Mouse (Mus musculus): Measurements from ENCODE around the gene Il13.

The Il13 gene

DNA sequence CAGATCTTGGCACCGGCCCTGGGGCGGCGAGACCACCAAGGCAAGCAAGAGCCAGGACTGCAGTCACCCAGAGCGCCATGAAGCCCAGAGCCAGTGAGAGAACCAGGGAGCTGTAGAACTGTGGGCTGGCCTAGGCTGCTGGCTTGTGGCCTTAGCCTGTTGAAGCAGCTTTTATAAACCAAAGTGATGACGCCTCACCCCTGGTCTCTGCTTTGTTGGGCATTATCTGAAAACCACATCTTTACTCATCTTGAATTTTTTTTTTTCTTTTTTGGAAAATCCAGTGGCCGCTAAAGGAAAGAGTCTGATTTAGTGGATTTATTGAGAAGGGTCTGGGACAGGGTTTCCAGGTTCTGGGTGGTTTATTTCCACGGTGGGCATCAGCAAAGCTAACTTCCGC is at the start of gene Il13:
TSS of gene Il13 (minus strand) at position 147 of the 400 bp plus-strand sequence.
- no peak for DNase-seq

DNA sequence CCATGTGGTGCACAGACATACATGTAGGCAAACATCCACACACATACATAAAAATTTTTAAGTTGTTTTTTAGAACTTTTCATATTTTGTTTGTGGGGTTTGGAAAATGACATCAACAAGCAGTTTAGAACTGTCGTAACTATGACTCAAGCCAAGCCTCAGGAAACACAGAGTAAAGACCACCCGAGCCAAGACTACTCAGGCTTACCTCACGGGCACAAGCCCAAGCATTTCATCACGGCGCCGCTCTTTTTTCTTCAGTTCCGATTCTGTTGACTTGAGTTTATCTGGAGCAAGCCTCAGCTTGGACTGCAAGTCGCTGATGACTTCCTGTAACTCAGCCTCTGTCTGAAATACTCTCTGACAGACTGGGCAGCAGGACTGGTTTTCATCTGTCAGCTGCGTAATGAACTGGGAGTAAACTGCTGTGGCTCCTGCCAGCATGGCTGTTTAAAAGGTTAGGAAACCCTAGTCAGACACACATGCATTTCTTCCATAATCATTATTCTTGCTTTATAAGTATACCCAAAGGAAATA is 48.6 kb upstream of the Il13 start:
- DNase-seq: no peak

DNA sequence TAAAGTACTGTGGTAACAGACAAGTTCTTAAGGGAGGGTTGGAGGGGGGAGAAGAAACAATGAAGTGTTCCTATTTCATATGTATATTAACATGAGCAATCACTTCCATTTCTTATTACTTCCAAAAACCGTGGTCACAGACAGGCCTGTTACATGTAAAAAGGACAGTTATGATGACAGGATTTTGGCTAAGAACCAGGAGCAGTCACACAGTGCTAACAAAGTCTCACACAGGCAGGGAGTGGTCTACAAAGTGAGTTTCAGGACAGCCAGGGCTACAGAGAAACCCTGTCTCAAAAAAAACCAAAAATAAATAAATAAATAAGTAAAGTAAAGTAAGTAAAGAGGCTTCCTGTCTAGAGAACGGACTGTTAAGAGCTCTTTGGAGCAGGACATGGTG is 47.7 kb upstream of the Il13 start:
- DNase-seq: no peak

DNA sequence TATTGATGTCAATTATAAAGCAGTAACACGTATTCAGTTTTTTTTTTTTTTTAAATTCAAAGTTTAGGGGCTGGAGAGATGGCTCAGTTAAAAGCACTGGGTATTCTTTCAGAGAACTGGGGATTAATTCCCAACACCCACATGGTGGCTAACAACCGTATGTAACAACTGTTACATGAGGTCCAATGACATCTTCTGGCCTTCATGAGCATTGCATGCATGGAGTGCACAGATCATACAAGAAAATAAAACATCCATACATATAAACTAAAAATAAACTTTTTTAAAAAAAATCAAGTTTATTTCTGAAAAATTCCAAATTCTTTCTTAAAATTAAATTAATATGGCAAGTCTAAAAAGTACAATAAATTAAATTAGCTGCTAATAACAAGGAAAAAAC is 47.2 kb upstream of the Il13 start:
- DNase-seq: no peak

DNA sequence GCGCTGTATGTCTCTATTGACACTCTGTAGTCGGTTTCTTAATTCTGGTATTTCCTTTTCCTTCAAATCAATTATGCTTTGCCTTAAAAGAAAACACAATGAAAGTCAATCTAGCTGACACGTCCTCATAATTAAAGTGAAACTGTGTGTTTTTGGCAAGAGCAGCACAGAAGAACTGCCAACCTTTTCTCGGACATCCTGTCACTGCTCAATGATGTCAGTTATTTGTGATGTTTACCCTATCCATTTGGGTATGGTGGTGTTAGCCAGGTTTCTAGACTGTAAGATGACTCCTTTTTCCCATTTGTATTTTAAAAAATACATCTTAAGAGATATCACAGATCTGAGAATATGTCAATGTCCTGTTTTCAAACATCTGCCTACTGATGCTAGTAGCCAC is 45.6 kb upstream of the Il13 start:
- peak; percentile 11 for DNase-seq

DNA sequence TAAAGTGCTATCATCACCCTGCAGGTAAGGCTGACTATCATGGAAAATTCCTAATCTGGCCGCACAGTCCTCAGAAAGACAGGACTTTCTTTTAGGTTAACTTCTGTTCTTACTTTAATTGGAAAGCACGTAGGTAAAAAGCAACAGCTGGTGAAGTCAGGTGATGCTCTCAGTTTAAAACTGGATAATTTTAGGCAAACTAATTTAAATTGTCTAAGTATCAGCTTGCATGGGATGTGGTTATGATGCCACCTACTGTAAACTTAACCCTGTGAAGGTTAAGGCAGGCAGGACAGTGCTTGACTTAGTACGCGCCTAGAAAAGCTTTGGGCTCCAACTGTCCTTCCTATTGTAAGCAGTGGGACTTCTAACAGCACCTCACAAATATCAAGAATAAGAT is 36.9 kb upstream of the Il13 start:
- no peak for DNase-seq

DNA sequence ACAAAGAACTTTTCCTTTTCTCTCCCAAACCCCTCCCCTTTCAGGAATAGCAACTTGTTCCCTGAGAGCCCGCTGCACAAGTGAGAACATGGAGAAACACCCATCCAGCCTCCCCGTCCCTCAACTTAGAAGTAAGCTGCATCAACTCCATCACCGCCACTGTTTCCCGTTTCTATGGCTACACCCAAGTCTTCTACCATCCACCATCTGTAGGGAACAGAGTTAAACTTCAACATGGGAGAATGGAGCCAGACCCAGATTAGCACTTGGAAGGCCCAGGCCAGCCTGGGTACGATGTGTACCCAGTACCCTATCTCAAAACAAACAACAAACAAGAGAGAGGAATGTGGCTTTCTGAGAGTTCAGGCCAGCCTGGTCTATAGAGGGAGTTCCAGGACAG is 29.6 kb upstream of the Il13 start:
- DNase-seq: no peak

DNA sequence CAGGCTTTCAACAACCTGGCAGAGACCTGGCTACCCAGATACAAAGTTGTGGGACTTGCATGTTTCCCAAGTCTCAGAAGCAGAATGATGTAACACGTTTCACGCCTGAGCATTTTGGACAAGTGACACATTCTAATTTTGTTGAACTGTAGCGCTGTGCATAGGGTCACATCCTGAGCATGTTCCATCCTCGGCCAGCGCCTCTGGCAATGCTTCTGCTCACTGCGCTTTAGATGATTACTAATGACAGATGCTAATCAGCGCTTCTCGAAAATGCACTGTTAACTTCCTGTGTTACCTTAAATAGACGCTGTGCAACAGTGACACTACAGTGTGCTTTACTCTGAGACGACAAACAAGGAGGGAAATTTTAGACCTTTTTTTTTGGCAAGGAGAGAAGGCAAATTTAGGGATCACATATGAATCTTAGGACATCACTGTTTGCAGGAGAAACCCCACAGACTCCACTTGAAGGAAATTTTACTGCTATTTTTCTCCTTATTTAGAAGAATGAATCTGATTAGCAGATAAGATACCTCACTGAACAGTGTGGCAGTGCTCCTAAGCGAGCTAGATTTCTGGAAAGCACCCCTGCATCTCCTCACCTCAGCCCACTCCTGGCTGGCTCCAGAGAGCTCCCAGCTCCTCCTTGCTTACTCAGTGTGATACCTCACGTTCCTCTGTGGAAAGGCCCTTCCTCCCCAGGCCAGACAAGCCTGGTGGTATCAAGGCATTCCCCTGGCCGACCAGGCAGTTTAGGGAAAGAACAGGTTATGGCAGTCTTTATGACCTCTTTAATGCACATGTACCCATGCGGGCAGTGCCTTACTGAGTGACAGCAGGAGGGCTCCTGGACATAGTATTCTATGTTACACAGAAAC is 28.5 kb upstream of the Il13 start:
- no peak for DNase-seq

DNA sequence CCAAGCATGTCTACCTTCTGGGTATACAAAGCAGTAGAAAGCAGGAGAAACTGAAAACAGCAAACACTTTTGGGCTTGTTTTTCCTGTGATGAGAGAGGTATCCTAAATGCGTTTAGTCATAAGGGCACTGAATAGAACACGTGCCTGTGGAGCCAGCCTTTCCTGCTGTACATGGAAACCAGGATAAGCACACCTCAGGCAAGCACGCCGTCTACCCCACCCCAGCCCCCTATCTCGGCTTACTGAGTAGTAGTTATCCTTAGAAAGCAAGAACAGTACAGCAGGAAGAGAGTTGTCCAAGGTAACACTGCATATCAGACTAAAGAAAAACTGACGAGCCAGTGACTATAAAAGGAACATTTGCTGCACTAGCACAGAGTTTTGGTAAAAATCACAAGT is 23.3 kb upstream of the Il13 start:
- no peak for DNase-seq

DNA sequence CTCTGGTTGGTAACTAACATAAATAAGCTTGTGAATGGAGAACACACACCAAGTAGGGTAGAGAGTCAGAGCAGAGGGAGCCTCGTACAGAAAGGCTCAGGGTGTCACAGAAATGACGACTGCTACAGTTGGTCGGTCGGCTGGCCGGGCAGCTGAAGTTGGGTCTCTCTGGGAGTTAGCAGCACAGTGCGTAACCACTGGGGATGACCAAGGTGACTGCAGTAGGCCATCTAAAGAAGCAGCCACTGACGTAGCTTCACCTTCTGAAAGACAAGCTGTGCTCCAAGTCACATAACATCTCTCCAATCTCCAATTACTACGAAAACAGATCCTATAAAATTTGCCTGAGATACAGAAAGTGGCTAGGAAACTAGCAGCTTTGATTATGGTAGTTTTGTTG is 22.9 kb upstream of the Il13 start:
- no peak for DNase-seq

DNA sequence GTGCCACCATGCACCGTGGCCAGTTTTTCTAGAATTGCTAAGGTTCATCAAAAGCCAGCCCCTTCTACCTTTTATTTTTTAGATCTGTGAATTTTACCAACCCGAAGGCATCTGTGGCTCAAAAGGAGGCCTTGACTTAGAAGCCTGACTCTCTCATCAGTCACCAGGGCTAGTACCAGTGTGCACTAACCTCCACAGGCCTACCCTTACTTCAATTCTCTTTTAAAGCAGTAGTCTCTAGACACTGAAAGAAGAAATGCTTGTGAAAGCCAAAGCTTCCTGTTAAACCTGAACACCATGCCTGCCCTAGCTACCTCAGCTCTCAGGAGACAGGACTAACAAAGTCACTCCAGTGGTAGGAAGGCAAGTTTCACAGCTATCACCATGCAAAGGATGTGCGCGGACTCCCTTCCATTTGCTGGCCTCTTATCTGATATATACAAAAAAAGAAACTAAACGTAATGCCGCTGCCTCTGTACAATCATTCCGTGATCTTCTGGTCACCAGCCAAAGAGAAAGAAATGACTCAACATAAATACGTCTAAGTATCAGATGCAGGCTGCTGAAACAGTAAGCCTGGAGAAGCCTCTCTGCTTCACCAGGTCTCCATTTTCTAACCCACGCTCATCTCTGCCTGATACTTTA is 22.2 kb upstream of the Il13 start:
- no peak for DNase-seq

DNA sequence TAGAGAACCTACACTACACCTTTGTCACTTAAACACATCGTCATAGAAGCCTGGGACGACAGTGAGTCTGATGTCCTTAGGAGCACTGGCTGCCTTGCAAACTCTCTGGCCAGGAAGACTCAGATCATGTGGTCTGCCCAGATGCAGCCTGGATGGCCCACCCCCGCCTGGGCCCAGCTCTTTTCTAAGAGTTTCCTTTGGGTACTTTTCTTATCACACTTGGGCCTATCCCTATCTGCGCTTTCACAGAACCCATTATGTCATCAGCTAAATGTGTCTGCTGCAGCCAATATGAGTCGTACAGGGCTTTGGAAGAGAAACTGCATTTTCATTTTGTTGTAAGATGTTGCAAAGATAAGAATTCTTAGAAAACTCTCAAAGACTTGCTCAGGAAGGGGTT is 20.5 kb upstream of the Il13 start:
- no peak for DNase-seq

DNA sequence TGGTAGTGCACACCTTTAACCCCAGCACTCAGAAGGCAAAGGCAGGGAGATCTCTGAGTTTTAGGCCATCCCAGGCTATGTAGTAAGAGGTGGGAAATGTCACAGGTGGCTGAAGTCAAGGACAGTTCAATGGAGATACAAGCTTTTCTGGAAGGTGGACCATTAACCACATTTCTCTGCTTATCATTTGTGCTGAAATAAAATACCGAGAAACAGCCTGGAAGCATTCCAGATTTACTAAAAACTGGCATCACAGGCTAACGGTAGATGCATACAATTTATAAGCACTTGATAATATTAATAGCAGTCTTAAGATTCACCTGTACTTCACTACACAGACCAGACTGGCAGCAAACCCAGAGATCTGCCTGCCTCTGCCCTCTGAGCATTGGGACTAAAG is 17.9 kb upstream of the Il13 start:
- no peak for DNase-seq

DNA sequence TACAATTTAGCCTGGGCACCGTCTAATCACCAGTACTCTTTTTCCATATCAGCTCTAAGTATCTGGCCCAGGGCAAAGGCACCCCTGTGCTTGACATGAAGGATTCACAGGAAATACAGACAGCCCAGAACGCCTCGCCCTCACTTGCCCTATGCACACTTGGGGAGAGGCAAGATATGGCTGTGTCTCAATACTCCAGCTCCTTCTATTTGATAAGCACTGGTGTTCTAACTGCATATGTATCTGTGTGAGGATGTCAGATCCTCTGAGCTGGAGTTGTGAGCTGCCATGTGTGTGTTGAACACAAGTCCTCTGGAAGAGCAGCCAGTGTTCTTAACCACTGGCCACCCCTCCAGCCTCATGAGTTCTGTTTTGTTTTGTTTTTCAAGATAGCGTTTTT is 16.9 kb upstream of the Il13 start:
- no peak for DNase-seq

DNA sequence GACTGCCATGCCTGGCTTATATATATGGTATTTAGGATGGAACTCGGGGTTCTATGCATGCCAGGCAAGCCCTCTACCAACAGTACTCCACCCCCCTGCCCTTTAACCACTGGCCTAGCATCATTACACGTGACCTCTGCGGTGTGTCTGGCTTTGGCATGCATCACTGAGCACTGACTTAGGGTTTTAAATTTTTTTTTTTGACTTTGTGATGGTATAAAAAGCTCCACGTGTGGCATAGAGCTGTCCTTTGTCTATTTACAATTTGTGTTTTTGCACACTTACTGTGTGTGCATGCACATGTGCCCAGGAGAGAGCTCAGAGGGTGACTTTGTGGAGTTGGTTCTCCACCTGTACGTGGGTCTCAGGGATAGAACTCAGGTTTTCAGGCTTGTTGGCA is 9.5 kb upstream of the Il13 start:
- DNase-seq: no peak

DNA sequence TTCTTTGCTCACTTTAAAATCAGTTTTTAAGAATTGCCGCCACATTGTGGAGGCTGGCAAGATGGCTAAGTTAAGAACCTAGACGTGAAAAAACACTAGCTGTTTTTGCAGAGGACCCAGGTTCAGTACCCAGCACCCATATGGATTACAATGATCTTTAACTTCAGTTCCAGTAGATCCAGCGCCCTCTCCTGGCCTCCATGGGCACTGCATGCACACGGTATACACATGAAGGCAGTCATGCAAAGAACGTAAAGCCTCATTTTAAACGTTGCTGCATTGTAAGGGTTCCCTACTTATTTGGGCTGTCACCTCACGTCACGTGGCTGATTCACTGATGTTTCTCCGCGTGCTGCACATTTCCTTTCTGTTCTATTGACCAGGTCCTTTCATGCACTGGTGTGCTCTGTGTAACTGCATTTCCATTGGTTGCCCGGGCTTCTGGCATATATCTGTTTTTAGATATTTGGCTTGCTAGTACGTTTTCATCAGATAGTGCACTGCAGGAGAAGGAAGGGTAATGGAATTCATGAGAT is 8.3 kb upstream of the Il13 start:
- DNase-seq: no peak

DNA sequence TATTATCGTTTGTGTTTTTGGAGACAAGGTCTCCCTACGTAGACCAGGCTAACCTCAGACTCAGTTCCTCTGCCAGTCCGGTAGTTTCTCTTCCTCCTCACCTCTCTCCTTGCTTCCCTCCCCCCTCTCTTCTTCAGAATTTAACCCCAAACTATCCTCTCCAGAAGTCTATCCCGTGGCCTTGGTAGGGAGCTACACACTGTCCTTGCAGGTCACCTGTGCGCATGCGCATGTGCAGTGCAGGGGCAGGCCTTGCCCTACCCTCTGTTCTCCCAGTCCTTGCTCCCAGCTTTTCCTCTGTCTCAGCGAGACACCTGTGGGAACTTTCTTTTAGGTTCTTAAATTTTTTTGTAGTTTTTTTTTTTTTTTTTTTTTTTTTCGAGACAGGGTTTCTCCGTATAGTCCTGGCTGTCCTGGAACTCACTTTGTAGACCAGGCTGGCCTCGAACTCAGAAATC is 3.3 kb upstream of the Il13 start:
- DNase-seq: no peak

DNA sequence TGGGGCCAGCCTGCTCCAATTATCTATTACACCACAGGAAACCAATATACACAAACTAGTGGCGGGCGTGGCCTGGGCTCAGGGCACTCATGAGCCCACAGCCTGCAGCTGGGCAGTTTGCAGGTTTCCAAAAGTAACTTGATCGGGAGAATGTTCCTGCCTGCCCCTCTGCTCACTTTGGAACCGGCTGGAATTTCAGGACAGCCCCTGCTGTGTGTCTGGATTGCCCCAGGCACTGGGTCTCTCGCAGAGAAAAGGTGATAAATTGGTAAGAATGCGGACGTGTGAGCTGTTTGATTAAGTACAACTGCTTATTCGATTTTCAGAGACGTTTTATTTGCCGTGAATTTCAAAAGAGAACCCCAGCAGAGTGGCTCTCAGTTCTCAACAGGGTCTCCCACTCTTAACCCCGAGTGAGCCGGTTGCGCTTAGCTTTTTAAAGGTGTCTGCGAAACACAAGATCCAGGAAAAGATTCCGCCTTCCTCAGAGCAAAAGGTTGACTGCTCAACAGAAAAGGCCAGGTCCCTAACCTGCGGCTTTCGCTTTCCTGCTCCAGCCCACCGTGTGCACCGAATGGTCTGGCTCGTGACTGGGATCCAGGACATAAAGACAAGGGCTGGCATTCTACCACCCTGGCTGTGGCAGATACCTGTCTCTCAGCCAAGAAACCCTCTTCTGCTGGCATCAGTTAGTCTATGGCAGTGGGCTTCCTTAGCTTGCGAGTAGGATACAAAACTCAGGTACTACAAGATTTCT is 2.7 kb upstream of the Il13 start:
- no peak for DNase-seq

DNA sequence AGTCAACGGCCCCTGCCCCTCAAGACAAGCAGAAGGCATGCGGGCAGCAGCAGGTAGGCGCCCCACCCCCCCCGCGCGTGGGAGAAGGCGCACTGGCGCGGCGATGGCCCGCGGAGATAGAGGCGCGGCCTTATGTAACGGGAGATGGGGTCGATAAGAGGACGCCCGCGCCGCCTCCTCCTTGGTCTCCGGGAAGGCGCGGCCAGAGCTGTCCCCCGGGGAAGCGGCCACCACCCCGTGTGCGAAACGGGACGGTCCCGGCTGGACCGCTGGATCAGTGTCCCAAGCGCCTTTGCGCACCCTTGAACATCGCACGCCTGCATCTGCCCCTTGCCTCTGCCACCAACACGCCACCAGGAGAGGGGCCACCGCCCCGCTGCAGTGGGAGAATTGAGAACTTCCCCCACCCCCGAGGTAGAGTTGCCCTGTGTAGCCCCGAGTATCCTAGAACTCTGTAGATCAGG is 1.7 kb upstream of the Il13 start:
- DNase-seq: no peak

DNA sequence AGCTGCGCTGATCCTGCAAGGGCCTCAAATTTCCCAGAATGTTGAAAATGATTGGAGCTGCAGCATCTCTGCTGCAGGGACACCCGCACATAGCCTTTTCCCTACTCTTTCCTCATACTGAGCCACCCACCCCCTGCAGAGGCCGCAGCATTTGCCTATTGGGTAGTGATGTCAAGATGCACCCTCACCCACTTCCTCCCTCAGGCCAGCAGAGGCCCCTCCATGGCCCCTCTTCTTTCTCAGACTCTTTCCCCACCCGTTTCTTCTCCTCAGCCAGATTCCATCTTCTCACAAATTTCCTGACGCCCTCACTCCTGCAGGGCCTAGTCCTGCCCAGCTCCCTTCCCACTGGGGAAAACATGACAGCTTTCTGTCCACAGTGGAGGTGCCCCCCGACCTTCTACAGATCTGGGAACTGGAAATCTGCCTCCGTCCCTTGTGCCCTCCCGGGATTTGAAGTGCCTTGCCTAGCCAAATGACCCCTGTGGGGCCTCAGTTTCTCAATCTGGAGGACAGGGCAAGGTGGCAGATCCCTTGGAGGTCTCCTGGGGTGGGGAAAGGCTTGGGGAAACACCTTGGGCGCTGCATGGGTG is 1.2 kb upstream of the Il13 start:
- DNase-seq: no peak

DNA sequence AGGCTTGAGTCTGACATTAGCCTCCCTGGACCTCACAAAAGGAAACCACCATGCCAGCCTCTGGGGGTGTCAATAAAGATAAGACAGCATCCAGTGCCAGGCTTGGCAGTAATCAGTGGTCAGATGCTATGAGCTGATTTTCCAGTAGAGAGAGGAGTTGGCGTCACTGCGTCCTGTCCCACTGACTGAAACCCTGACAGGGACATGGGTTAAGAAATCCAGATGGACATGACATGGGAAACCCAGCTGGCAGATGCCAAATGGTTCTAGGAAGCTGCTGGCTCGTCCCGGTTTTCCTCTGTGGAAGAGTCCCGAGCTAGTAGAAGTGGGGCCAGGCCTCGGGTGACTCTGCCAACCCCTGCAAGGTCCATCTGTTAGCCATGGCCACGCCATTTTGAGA is 858 bp downstream of the Il13 start:
- DNase-seq: no peak

DNA sequence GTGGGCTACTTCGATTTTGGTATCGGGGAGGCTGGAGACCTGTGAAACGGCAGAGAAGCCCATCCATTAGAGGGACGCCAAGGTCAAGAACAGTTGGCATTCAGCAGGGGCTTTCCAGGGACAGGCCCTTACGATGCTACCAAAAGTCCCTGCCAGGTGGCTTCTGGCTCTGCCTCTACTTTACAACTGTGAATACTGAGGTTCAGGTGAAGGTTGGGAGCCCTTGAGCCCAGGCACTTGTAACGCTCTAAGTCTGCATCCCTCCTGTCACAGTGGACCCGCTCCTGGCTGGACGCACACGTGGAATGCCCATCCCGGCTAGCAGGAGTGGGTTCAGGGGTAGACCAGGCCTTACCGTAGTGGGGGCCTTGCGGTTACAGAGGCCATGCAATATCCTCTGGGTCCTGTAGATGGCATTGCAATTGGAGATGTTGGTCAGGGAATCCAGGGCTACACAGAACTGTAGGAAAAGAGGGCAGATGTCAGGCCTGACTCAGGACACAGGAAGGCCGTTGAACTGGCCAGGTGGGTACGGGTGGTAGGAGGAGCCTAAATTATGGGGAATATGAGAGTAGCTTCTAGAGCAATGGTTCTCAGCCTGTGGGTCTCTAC is 2.3 kb downstream of the Il13 start:
- DNase-seq: no peak
